Mouse (Mus musculus): Measurements from ENCODE around the gene Nt5c2.

Nt5c2 gene

DNA sequence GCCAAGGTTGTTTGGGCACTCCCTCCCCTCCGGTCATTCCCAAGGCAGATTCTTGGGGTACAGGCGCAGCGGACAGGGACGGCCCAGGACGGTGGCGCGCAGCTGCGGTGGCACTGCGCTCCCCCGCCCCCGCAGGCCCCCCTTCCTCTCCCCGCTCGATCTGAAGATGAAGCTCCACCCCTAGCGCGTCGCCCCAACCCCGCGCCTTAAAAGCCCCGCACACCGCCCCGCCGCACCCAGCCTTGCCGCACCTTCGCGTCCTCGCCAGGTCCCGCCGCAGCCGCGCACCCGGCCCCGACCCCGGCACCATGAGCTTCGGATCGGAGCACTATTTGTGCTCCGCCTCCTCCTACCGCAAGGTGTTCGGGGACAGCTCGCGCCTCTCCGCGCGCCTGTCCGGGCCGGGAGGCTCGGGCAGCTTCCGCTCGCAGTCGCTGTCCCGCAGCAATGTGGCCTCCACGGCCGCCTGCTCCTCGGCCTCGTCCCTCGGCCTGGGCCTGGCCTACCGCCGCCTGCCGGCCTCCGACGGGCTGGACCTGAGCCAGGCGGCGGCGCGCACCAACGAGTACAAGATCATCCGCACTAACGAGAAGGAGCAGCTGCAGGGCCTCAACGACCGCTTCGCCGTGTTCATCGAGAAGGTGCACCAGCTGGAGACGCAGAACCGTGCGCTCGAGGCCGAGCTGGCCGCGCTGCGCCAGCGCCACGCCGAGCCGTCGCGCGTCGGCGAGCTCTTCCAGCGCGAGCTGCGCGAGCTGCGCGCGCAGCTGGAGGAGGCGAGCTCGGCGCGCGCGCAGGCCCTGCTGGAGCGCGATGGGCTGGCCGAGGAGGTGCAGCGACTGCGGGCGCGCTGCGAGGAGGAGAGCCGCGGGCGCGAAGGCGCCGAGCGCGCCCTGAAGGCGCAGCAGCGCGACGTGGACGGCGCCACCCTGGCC is at the start of gene Nt5c2, which contains the start of gene Ina:
Gene Nt5c2, minus strand, starts transcription at position 707 of the 935 bp plus-strand sequence.
Gene Ina, plus strand, starts transcription at position 252 of the 935 bp plus-strand sequence.
- DNase-seq = peak; percentile 84

DNA sequence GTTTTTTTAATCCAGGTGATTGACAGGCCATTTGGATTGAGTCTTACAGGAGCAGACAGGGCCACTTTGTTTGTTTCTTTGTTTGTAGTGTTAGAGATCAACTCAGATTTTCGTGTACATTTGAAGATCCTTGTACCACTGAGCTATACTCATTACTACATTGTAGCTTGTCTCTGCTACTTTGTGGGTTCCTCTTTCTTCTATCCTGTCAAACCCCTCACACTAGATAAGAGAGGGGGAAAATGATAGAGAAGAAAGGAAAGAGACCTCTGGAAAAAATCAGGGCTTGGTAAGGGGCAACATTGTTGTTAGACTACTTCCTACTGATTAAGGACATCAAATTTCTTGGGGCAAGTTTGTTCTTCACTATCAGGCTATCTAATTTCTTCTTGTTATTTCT is 42.7 kb upstream of the Nt5c2 start:
- no peak for DNase-seq

DNA sequence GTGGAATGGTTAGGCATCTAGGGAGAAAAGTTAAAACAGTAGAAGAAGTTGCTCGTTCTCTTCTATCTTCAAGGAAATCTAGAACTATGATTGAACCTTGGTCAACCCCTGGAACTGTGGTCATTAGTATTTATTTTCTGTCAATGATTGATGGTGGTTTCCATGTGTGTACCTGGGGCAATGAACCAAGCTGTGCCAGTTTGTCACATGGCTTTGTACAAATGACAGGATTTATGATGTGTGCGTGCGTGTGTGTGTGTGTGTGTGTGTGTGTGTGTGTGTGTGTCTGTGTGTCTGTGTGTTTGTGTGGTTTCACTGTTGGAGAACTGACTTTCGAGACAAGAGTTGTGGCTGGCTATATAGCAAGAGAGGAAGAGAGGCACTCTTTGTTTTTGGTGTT is 38.5 kb upstream of the Nt5c2 start:
- DNase-seq = no peak

DNA sequence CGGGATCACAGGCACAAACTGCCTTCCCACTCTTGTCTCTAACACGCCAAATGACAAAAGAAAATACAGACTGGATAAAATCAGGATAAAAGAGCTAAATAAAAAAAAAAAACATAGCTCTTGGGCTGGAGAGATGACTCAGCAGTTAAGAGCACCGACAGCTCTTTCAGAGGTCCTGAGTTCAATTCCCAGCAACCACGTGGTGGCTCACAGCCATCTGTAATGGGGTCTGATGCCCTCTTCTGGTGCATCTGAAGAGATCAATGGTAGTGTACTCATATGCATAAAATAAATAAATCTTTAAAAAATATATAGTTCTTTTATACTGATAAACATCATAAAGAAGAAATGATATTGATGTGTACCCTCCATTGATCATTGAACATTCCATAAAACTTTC is 38.0 kb upstream of the Nt5c2 start:
- no peak for DNase-seq

DNA sequence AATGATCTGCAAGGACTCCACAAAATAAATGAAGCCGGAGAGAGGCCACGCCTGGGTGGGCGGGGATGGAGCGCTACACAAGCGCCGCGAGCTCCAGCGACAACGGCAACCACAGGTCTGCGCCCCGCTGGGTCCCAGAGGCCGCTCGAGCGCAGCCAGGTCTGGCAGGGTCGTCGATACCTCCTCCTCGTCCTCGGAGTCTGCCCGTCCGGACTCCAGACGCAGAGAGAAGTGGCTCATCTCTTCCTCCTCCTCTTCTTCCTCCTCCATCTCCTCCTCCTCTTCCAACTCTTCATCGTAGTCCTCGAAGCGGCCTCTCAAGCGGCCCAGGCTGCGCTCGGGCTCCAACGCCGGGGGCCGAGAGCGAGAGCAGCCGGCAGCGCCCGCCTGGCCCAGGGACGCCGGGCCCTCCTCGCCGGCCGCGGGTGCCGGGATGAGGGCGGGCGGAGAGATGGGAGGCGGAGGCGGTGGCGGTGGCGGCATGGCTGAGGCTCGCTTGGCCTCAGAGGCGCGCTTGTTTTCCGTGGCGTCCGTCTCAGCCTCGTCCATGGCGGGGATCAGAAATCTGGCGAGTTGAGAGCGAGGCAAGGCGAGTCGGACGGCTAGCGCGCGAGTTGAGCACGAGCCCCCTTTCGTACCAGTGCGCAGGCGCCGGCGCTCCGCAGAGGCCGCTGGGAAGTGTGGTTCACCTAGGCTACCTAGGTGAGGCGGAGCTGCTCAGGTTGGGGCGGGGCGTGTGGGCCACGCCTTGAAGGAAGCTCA is 35.5 kb upstream of the Nt5c2 start, which contains the start of gene Pcgf6:
Gene Pcgf6, minus strand, starts transcription at position 636 of the 762 bp plus-strand sequence.
- peak; percentile 84 for DNase-seq

DNA sequence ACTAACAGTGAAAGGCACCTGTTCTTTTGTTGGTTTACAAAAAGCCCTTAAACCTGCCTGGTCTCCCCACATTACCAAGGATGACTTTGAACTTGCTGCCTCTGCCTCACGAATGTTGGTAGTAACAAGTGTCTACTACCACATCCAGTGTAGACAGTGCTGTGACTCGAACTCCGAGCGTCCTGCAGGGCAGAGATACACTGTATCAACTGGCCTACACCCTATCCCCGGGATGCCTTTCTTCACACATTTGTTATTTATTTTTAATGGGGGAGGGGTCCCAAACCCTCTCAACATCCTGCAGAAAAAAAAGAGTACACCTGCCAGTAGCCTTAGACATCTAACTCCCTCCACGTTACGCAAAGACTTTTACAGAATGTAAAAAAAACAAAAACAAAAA is 34.9 kb upstream of the Nt5c2 start:
- no peak for DNase-seq

DNA sequence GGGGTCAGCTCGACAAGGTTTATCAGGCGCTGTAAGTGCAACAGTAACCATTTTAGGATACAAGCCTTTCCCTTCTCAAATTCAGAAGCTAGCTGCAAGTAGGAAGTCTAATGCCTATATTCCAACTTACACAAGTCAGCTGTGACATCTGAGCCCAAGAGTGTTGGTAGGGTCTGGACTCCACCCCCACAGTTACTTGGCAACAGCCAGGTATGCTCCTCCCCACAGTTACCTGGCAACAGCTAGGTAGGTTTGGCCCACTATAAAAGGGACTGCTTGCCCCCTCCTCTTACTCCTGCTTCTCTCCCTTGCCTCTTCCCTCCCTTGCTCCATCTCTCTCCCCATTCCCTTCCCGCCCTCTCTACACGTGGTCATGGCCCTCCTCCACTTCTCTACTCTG is 34.1 kb upstream of the Nt5c2 start:
- DNase-seq = no peak

DNA sequence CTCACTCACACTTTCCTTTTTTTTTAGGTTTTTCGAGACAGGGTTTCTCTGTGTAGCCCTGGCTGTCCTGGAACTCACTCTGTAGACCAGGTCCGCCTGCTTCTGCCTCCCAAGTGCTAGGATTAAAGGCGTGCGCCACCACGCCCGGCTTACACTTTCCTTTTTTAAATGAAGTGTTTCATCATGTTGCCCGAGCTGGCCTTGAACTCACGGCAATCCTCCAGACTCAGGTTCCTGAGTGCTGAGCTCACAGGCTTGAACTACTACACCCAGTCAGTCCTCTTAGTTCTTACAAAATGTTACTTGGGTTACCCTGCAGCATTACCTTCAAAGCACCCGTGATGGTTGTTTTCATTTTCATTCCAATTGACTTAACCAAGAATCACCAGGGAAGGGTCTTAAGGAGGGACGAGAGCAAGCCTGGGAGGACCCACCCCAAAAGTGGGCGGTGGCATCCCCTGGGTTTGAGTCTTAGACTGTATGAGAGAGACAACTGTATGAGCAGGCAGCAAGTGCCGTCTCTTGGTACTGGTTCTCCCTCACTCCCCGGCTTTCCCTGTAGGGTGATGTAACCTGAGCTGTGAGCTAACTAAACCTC is 32.4 kb upstream of the Nt5c2 start:
- no peak for DNase-seq

DNA sequence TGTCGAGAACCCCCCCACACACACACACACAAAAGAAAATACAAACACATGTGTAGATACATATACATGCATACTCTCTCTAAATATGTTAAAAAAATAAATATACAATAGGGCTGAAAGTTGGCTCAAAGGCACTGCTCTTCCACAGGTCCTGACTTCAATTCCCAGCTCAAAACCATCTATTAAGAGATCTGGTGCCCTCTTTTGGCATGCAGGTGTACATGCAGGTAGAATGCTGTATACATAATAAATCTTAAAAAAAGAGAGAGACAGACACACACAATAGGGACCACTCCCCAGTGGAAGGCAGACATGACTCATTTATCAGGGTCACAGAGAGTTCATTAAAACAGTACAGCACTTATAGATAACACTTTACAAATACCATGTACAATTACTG is 31.4 kb upstream of the Nt5c2 start:
- DNase-seq = no peak

DNA sequence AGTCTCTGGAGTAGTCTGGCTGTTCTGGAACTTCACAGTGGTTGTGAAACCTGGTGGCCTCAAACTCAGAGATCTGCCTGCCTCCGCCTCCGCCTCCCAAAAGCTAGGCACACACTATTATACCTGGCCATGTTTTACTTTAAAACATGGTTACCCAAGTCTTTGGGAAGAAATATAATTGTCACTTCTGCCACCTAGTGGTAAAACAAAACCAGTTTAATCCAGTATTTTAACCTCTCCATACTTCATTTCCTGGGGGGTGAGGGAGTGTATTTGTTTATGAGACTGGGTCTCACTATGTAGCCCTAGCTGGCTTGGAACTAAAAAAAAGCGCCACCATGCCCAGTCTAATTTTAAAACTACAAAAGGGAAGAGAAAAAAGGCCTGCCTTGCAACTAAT is 28.7 kb upstream of the Nt5c2 start:
- DNase-seq = no peak

DNA sequence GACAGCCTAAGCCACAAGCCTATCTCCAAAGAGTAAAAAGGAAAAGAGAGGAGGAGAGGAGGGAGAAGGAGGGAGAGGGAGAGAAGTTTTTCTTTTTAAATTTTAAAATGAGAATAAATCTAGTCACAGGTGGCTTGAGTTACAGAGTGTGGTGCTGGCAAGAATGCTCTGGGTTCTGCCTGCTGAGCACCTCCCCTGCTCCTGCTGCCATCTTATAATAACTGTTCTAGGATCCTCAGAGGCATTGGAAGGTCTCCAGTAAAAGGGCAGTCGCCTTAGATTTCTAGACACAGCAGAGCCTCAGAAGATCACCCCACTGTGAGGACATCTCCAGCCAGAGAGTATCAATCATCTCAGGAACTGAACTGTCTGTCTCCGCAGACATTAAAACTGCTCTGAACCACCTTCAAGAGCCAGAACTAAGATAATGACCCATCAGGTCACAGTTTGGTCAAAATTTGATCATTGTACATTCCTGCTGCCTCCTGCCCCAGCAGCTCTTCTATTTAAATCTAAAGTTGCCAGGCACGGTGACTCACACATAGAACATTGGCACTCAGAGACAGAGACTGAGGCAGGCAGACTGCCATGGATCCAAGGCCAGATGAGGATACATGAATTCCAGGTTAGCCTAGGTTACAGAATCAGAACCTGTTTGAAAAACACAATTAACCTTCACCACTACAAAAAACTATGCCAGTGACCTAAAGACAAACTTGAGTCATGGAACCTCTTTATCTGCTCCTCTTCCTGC is 25.9 kb upstream of the Nt5c2 start:
- DNase-seq = no peak

DNA sequence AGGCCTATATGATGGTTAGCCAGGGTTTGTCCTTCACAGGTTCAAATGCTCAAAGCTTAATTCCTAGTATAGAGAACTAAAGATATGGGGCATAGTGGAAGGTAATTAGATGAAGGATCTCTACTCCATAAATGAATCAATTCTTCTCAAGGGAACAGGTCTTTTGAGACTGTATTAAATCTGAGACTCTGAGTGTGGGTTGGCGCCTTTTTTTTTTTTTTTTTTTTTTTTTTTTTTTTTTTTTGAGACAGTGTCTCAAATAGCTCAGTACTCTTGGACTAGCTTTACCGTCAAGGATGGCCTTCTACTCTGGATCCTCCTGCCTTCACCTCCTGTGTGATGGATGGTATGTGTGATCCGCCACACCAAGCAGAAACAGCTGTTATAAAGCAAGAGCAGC is 21.6 kb upstream of the Nt5c2 start:
- no peak for DNase-seq

DNA sequence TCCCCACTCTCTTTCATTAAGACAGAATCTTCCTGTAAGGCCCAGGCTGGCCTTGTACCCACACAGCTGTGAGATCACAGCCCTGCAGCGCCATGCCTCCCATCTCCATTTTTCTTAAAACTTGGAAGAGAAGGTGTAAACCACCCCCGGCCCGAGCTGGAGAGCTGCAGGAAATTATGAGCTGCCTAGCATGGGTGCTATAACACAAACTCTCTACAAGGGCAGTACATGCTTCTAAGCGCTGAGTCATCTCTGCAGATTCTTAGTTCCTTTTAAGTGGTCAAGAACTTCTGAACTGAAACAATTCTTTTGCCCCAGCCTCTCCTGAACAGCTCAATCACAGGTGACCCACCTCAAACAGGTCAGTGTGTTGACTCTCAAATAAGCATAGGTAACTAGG is 20.0 kb upstream of the Nt5c2 start:
- no peak for DNase-seq

DNA sequence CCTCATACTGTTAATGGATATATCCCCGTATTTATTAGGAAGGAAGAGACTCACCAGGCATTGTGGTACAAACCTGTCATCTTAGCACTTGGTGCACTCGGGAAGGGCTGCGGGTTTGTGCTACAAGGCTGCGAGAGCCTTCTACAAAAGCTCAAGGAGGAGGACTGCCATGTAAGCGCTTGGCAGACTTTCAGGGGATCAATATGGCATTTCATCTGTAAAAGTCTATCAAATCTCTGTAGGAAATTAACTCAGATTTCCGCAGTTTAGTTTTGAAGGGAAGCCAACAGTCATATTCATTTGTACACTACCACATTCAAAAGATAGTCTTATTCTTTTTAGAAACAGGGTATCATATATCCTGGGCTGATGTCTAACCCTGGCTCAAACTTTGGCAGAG is 16.8 kb upstream of the Nt5c2 start:
- DNase-seq = no peak

DNA sequence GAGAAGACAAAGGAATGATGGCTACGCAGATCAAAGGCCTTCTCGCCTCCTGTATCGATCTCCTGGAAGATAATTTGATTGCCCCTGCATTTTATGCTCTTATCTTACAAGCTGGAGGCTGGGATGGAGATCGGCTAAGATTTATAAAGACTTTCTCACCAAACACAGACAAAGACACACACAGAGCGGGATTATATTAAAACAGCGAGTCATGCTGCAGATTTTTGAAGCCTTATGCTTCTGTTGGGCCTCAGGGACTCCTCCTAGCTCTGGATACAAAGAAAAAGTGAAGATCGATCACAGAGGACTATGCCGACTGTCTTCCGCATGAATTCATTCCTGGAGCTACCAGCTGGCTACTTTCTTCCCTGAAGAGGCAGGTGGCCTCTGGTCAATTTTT is 14.8 kb upstream of the Nt5c2 start:
- DNase-seq = no peak

DNA sequence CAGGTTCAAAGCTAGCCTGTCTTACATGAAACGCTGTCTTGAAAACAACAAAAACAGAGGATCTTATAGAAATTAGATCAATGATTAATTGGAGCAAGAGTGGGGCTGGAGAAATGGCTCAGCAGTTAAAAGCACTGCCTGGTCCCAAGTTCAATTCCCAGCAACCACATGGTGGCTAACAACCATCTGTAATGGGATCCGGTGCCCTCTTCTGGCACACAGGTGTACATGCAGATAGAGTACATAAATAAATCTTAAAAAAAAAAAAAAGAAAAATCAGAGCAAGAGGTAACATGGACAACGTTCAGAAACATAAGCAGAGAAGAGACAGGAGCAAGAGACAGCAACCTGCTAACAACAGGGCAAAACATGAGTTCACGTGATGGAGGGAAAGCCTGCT is 11.6 kb upstream of the Nt5c2 start:
- DNase-seq = no peak

DNA sequence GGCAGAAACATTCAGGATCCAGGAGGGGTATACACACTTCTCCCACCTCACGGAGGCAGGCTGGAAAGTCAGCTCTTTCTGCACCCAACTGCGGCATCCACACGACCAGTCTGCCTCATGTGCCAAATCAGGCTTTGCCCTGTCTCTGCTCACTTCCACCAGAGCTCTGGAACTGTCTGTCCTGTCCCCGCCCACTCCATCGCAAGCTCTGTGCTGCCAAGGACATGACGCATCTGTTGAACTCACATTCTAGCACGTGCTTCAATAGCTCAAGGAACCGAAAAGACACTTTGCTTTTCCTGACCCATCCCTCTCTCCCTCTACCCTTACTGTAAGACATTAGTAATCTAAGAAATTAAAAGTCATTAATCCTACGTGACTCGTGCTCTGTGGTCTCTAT is 10.0 kb upstream of the Nt5c2 start:
- DNase-seq = no peak

DNA sequence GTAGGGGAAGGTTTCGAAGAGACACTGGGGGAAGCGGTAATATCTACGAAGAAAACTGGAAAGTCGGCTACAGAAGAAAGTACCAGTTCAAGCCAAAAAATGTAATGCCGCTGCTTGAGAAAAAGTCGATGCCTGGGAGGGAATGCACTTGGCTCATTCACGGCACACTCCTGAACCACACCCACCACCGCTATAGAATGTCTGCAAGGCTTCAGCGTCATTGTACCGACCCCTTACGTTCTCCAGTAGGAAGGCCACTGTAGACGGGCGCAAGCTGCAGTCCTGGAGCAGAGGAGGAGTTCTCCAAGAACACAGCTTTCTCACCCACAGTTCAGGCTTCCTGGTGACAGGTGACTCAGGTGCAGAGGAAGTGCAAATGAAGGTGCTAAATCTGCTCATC is 8.6 kb upstream of the Nt5c2 start:
- no peak for DNase-seq

DNA sequence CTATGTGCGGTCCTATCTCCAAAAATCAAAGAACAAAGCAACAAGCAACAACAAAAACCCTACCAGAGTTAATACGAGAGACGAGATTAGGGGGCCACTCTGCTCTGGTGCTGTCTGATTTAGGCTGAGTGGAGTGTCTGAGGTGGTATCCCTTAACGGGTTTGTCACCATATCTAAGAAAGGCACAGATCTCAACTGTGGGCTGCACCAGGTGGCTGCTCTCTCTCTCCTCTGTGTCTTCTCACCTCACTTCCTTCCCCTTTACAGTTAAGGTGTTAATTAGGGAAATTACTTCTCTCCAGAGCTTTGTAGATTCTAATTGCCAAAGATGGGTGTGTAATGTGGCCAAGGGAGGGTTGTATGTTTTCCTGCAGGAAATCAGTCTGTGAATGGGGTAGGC is 7.8 kb upstream of the Nt5c2 start:
- DNase-seq = no peak

DNA sequence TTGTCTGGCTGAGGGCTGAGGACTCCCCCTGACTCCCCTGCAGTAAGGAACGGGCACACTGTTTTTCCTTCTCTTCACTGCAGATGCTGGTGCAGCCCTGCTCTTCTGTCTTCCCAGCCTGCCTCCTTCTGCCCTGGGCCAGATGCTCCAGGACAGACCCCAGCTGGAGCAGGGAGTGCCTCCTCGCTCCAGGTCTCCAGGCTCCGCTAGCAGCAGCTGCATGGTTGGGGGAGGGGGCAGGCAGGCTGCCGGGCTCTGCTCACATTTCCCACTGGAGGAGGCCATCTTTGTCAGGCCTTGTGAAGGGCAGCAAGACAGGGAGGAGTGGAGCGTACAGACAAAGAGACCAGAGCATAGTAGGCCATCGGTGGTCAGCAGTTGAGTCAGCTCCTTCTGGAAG is 4.4 kb upstream of the Nt5c2 start:
- DNase-seq = no peak

DNA sequence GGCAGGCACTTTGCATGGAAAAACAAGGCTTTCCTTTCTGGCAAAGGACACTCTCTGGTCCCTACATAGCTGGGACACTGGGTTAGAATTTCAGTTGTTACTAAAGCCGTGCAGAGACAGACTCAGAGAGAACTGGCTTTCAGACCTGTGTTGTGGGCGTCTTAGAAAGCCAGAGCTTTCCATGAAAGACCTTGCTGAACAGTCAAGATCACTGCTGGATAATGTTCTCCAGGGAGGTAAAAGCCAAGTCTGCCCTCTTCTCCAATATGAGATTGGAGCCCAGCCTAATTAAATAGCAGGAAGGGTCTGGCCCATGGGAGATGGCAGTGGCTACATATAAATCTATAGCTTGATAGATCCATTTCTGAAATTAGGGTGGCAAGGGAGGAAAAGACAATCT is 3.4 kb upstream of the Nt5c2 start:
- no peak for DNase-seq

DNA sequence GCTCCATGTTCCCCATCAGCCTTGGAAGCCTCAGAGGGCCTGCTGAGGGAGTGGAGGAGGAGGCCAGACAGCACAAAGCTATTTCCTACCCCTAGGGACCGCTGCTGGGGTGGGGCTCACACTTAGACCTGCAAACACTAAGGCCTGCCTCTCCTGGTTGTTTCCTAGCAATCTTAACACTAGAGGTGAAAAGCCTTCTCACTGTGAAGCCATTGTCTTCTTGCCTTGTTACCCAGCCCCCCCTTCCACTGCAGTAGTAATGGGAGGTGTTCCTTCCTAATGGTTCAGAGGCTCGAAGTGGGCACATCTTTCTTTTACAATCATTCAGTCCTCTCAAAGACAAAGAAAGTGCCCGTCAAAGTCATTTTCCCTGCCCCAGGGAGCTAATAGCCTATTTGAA is 2.9 kb upstream of the Nt5c2 start:
- no peak for DNase-seq

DNA sequence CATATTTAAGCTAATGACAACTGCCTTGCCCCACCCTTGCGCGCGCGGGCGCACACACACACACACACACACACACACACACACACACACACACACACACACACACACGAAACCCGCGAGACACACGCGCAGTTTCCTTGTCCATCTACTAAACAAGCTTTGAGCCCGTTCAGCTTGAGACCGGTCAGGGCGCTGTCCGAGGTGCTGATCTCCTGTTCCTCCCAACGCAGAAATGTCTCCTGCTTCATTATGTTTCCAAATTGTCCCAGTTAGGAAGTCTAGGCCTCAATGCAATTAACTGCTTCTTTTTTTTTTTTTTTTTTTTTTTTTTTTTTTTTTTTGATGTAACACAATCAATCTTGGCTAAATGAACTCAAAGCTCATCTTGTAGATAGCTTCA is 1.5 kb upstream of the Nt5c2 start:
- no peak for DNase-seq
